Mouse (Mus musculus) megakaryocyte-erythroid progenitor cell, adult 5-6 weeks (primary cell): Measurements from ENCODE around the gene Rab21. TPM values are rescaled to one million over a fixed set of nuclear protein-coding genes. Genes with fewer than 3 reads are reported as not detected.

Experiments used
- ATAC-seq: replicated peaks from 2 replicates; pipeline ENCODE4 v1.8.0; 2016; ENCODE audit warnings: mild to moderate bottlenecking, inconsistent platforms; ENCODE audit not compliant: severe bottlenecking, poor library complexity, low FRiP score, low TSS enrichment
- total RNA-seq, 2 experiments: library from RNA; stranded (forward) in 1 of 2; stranded (reverse) in 1 of 2; fragments of 200-1000, 215-1000 nt in 1 of 2; fragments of >200 nt in 1 of 2; fragmentation: Nextera tagmentation in 1 of 2; gene quantifications; 2 replicates each; pipeline ENCODE4 v1.2.3; 2014 to 2017

Rab21 gene
- total RNA-seq, 2 experiments from 2014 or later, result 26.5 to 40.5 TPM

- no peak for ATAC-seq
Observed at GRCm38 (mm10) chr10:115237931-115238330, 77.5 kb downstream of the Rab21 start.

Other genes starting within 250 kb of the Rab21 start
- gene Tph2, start 130.6 kb downstream of the Rab21 start, total RNA-seq (2014; fragmentation: Nextera tagmentation), result not detected in 2 replicates
- gene Tph2, start 130.6 kb downstream of the Rab21 start, total RNA-seq (2017), result not detected in 2 replicates
- gene Tbc1d15, start 64.1 kb downstream of the Rab21 start, total RNA-seq (2014; fragmentation: Nextera tagmentation), result 28.3 and 35.6 TPM in 2 replicates
- gene Tbc1d15, start 64.1 kb downstream of the Rab21 start, total RNA-seq (2017), result 30.7 and 35.2 TPM in 2 replicates
- 10.5 and 10.9 TPM in 2 replicates for gene Tmem19, start 46.9 kb upstream of the Rab21 start, total RNA-seq (2014; fragmentation: Nextera tagmentation)
- gene Tmem19, start 46.9 kb upstream of the Rab21 start, total RNA-seq (2017), result 10.1 and 14.7 TPM in 2 replicates
- 15.2 and 18.4 TPM in 2 replicates for gene Thap2, start 68.8 kb upstream of the Rab21 start, total RNA-seq (2014; fragmentation: Nextera tagmentation)
- gene Thap2, start 68.8 kb upstream of the Rab21 start, total RNA-seq (2017), result 9.8 and 10.2 TPM in 2 replicates
- gene Zfc3h1, start 69.4 kb upstream of the Rab21 start, total RNA-seq (2014; fragmentation: Nextera tagmentation), result 49.0 and 94.8 TPM in 2 replicates
- gene Zfc3h1, start 69.4 kb upstream of the Rab21 start, total RNA-seq (2017), result 38.3 and 44.9 TPM in 2 replicates